Mouse (Mus musculus) olfactory bulb, adult 2 months (tissue): ENCODE results near the gene Cxcr4.

ENCODE experiments used
- CTCF ChIP-seq: fragments of 200-500 bp; IDR thresholded peaks from 2 replicates; pipeline ENCODE4 v1.5.1; 2012; ENCODE audit warnings: low read depth, mild to moderate bottlenecking, low read length, moderate library complexity; ENCODE audit not compliant: insufficient read depth
- POLR2A ChIP-seq: fragments of 200-500 bp; IDR thresholded peaks from 2 replicates; pipeline ENCODE4 v1.6.1; 2012; ENCODE audit warnings: mild to moderate bottlenecking, low read depth, low read length, moderate library complexity; ENCODE audit not compliant: insufficient read depth

DNA sequence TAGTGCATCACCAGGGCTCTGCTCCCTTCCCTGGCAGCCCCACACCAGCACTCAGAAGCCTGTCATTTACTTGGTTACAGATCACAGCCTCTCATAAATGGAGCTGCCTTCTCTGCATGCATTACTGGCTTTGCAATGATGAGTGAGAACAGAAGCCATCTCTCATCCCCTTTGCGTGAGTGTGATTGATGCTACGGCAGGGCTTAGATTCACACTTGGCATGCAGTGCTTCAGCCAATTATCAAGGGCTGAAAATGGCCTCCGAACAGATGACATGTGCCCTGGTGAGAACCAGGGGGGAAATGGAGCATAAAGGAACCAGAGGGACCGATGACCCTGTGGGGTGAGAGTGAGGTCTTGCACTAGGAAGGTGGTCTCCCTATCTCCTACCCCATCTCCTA is 47.6 kb upstream of the Cxcr4 start:
- TF ChIP-seq CTCF, result no peak
- TF ChIP-seq POLR2A, result no peak
